In the genomic region with DNA sequence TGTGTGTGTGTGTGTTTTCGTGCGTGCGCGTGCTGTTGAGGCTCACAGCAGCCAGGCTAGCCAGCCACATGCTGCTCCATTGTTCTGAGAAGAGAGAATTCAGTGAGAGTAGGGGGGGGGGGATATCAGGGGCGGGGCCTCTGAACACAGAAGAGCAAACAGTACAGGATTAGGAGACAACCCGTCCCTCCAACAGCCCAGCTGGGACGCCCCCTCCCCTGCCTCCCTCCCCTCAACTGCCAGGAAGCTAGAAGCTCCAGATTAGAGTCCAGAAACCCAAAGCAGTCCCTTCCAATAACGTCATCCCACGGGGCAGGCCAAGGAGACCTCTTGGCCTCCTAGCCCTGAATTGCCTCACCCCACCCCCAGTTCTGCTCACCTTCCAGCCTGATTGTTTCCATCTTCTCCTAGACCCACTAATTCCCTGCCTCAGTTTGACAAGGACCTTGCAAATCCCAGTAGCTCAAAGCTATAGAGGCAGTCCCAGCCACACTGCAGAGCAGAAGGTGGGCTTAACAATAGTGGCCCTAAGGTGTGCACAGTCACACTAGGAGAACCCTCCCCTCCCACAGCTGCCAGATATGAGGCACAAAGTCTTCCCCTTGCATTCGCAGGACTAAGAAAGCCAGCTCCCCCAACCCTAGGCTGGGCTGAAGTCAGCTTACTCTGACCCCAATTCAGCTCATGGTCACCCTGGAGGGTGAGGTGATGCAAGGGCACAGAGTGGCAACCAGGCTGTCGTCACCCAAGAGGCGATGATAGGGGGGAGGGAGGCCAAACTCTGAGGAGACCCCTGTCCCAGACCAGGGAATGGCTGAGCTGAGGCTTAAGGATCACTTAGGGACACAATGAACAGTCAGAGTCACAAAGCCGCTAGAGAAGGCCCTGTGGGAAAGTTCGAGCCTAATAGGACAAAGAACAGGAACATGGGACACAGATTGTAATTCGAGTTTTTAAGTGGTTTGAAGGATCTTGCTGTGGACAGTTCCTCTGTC, we compare ENCODE assay signal across 1 mouse cellular context.
TF ChIP-seq lines count a peak whose summit lies in the region.

No protein-coding gene starts in this region.

TF ChIP-seq in CH12.LX, 34 proteins besides CTCF, POLR2A, EP300 and RAD21 (continued from another document):
- TF ChIP-seq POLR2AphosphoS2 (IDR thresholded peaks at IDR 0.05; ENCODE audit: low read depth, low read length) (no peak), ELF1 (IDR thresholded peaks at IDR 0.05; ENCODE audit: low read depth, low read length) (no peak), MAX (IDR thresholded peaks at IDR 0.05; ENCODE audit: low read length) (no peak), ZC3H11A (IDR thresholded peaks at IDR 0.05; ENCODE audit: low read depth, low read length) (no peak), USF1 (IDR thresholded peaks at IDR 0.05; ENCODE audit: low read depth, low read length) (no peak), SIN3A (IDR thresholded peaks at IDR 0.05; ENCODE audit: low read length) (no peak), IRF4 (IDR thresholded peaks at IDR 0.05; ENCODE audit: low read depth, low read length) (no peak), PAX5 (IDR thresholded peaks at IDR 0.05; ENCODE audit: low read length) (no peak), USF2 (conservative IDR thresholded peaks at IDR 0.05; ENCODE audit: low read depth, low read length) (no peak)
